Mouse (Mus musculus) bone marrow, adult 2 months (tissue): ENCODE data around the gene Rapgef4. TPM values are rescaled to one million over a fixed set of nuclear protein-coding genes. Genes with fewer than 3 reads are reported as not detected.

ENCODE experiments used
- H3K27ac ChIP-seq: fragments of 200-500 bp; 2 replicates; pipeline ENCODE4 v1.5.1; 2012; ENCODE audit warnings: low read depth, mild to moderate bottlenecking, control low read depth, inconsistent platforms, low read length; ENCODE audit not compliant: control insufficient read depth, poor library complexity, insufficient read depth
- H3K4me1 ChIP-seq: fragments of 200-500 bp; 2 replicates; pipeline ENCODE4 v1.6.1; 2011; ENCODE audit warnings: low read length; ENCODE audit not compliant: control insufficient read depth, insufficient read depth
- H3K4me3 ChIP-seq: fragments of 200-500 bp; replicated peaks from 2 replicates; pipeline ENCODE3; 2011; ENCODE audit warnings: mild to moderate bottlenecking, low read depth, low read length, control low read depth; ENCODE audit not compliant: control insufficient read depth
- CTCF ChIP-seq: fragments of 200-500 bp; IDR thresholded peaks from 2 replicates; pipeline ENCODE4 v1.5.1; 2011; ENCODE audit warnings: low read length, control low read depth; ENCODE audit not compliant: control insufficient read depth, insufficient read depth
- POLR2A ChIP-seq: fragments of 200-500 bp; IDR thresholded peaks from 2 replicates; pipeline ENCODE4 v1.6.1; 2011; ENCODE audit warnings: low read depth, mild to moderate bottlenecking, control low read depth, low read length, borderline replicate concordance; ENCODE audit not compliant: control insufficient read depth
- WGBS: fragments of 180-500 bp; shearing (Covaris S2); methylation state at CpG from one replicate; pipeline ENCODE4 v1.1.7; 2018; 5-methylcytosine and 5-hydroxymethylcytosine counted together
- polyA plus RNA-seq: library from polyadenylated mRNA; stranded (reverse); fragments of >200 nt; gene quantifications from 2 replicates; pipeline ENCODE4 v1.2.4, GENCODE M21; 2011; ENCODE audit warnings: low replicate concordance; ENCODE audit not compliant: missing spikeins, insufficient read depth, insufficient read length

The Rapgef4 gene
- polyA plus RNA-seq, 1 experiment = 4.9 TPM

- 83% methylated on average over 1 of the region's 1 CpGs for WGBS
- TF ChIP-seq CTCF (no peak), POLR2A (no peak)
- Histone ChIP-seq H3K4me1 (peaks cover 3% of the 10 kb centered on the region; the same call in 1 of the 2 replicates), H3K4me3 (no peak overlapping the region), H3K27ac (no peak overlapping the region)
Observed at GRCm38 (mm10) chr2:72153851-72154250, 172.8 kb downstream of the Rapgef4 start.

DNA sequence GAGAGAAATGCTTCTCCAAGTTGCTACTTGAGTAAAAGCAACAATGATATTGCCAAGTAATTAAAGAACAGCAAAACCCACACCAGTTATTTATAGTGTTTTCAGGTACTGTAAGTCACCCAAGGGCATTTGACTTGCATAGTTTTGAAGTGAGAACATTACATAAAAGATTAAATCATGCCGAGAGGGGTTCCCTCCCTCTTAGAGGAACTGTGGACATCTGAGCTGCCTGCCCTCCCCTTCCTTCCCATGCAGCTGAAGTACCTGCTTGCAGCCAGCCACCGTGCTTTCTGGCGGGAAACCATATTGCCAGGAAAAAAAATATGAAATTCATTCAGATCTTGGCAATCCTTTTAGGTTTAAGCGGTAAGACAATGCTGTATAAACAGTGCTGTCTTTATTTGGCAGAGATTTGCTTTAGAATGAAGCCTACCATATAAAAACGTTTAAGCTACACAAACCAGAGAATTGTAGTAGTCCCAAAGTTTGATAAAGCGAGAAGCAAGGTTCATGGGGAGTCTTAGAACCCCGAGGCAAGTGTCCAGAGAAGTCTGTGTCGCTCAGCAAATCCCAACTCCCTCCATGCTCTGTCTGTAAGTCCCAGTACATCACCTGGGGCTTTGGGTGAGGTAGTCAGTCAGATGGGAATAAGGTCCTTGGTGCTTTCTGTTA is 174.2 kb downstream of the Rapgef4 start:
- H3K4me1 ChIP-seq = peaks cover 3% of the 10 kb centered on the region; the same call in 1 of the 2 replicates
- WGBS = 22% methylated on average over 8 of the region's 8 CpGs
- no peak overlapping the region for H3K27ac ChIP-seq
- no peak overlapping the region for H3K4me3 ChIP-seq
- TF ChIP-seq POLR2A = no peak
- no peak for TF ChIP-seq CTCF

DNA sequence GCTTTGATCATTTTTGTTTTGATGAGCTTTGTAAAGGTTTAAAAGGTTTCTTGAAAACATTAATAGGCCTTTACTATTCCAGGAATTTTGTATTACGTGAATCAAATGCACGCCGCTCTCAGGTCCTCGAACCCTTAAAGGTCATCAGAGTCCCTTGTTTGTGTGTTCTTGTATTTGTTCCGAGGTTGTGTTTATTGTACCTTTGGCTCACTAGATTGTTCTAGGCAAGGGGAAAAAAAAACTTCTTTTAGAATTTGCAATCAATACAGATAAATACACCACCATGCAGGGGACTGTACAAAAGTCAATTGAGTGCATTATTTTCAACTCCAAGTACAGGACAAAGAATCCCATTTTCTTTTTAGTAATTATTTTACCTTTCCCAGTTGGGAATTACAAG is 175.4 kb downstream of the Rapgef4 start:
- TF ChIP-seq CTCF = no peak
- WGBS = 88% methylated on average over 5 of the region's 5 CpGs
- Histone ChIP-seq H3K4me3 (no peak overlapping the region), H3K4me1 (peaks cover 3% of the 10 kb centered on the region; the same call in 1 of the 2 replicates), H3K27ac (no peak overlapping the region)

DNA sequence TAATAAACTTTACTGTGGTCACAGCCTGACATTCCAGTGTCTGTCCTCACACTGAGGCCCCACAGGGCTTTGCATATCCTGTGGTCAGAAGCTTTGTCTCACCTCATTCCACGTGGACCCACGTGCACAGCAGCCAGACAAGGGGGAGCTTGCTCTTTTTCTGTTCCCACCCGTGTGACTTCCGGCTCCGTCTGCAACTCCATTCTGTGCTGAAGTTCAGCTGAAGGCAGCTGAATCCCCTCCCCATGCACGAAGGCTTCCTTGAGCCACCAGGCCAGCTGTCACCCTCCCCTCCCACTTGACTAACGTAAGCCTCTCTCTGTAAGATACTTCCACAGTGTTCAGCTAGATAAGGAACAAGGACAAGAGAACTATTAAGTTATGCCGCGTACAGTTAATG is 176.5 kb downstream of the Rapgef4 start:
- WGBS = 6% methylated on average over 9 of the region's 9 CpGs
- no peak overlapping the region for H3K4me3 ChIP-seq
- peaks cover 3% of the 10 kb centered on the region; the same call in 1 of the 2 replicates for H3K4me1 ChIP-seq
- no peak overlapping the region for H3K27ac ChIP-seq
- TF ChIP-seq CTCF (no peak), POLR2A (no peak)

- Histone ChIP-seq H3K27ac (no peak overlapping the region), H3K4me1 (peaks cover 3% of the 10 kb centered on the region; the same call in 1 of the 2 replicates), H3K4me3 (no peak overlapping the region)
- TF ChIP-seq CTCF = no peak
- 70% methylated on average over 5 of the region's 5 CpGs for WGBS
Observed at GRCm38 (mm10) chr2:72158045-72158444, 177.0 kb downstream of the Rapgef4 start.

DNA sequence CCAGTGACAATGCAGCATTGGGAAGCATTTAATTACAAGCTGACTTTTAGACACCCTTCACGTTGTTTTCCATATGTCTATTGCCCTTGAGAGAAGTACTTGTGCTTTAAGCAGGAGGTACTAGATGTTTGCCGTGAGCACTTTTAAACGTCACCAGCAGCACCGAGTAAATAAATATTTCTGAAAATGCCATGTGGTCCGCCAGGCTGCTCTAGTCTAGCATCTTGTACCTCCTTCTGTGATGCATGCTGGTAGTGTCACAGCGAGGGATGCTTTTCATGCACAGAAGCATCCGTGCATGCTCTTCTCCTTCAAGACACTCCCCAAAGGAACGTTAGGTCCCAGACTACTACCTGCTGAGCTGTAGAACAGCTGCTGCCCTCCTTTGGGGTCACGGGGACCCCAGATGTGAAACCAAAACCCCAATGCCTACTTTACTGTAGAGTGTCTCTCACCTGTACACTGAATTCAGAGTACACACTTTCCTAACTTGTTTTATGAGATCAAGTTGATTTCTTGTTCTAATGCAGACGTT is 177.7 kb downstream of the Rapgef4 start:
- H3K4me3 ChIP-seq = no peak overlapping the region
- no peak for TF ChIP-seq CTCF
- TF ChIP-seq POLR2A = no peak
- no peak overlapping the region for H3K27ac ChIP-seq
- WGBS = 81% methylated on average over 10 of the region's 10 CpGs
- H3K4me1 ChIP-seq = peaks cover 3% of the 10 kb centered on the region; the same call in 1 of the 2 replicates

GRCm38 (mm10) chr2:72159281-72159680 is 178.2 kb downstream of the Rapgef4 start:
- H3K4me1 ChIP-seq = peaks cover 3% of the 10 kb centered on the region; the same call in 1 of the 2 replicates
- no peak for TF ChIP-seq CTCF
- TF ChIP-seq POLR2A = no peak
- no peak overlapping the region for H3K27ac ChIP-seq
- WGBS = 65% methylated on average over 6 of the region's 6 CpGs
- no peak overlapping the region for H3K4me3 ChIP-seq

DNA sequence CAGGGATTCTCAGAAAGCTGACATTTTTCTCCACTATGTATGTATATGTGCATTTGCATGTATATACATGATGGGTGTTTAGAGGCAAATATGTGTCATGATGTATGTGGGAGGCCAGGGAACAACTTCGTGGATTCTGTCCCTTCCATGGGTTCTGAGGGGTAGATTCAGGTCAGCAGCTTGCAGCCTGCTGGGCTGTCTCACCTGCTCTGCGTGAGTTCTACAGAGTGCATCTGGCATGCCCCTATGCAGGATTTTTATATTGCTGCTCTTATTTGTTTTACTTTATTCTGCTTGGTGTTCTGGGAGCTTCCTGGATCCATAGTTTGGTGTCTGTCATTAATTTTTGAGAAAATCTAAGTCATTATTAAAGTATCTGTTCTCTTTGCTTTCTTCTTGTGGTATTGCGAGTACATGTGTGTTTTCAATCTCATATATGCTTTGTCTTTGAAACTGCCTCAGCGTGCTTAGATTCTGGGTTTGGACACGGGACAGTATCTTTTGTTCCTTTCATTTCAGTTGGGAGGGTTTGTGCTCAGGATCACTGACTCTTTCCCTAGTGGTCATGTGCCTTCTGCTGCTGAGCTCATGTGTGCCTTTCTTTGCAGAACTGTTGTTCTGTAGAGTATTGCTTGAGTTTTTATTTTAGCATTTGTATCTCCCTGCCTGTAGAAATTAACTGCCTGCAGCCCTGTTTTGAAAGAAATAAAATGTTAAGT is 184.3 kb downstream of the Rapgef4 start:
- H3K4me3 ChIP-seq = no peak overlapping the region
- 79% methylated on average over 5 of the region's 5 CpGs for WGBS
- TF ChIP-seq POLR2A = no peak
- TF ChIP-seq CTCF = no peak
- peaks cover 4% of the 10 kb centered on the region; the same call in 1 of the 2 replicates for H3K4me1 ChIP-seq
- H3K27ac ChIP-seq = no peak overlapping the region
